Mouse (Mus musculus) neural tube, embryonic 11.5 days (tissue): ENCODE data around the gene Hoxc9. TPM values are rescaled to one million over a fixed set of nuclear protein-coding genes. Genes with fewer than 3 reads are reported as not detected.

ENCODE experiments used
- ATAC-seq: fragments of 200-750 bp; cut with Nextera tagmentation; 2 replicates; pipeline ENCODE4 v1.8.0; 2017; ENCODE audit warnings: moderate number of reproducible peaks, mild to moderate bottlenecking, moderate TSS enrichment, moderate library complexity; ENCODE audit not compliant: insufficient read depth, low FRiP score, low TSS enrichment
- DNase-seq: peaks from one replicate; pipeline ENCODE4 v3.0.0-alpha.2; 2015; ENCODE audit warnings: low spot score
- H3K27ac ChIP-seq: fragments of 300-500 bp; sonication (generic); 2 replicates; pipeline ENCODE4 v1.5.1; 2014; ENCODE audit warnings: low read depth, mild to moderate bottlenecking, low read length
- H3K27me3 ChIP-seq: fragments of 300-500 bp; sonication (generic); 2 replicates; pipeline ENCODE4 v1.6.1; 2014; ENCODE audit warnings: mild to moderate bottlenecking, low read length, mixed read lengths; ENCODE audit not compliant: control insufficient read depth, insufficient read depth
- H3K36me3 ChIP-seq: fragments of 300-500 bp; sonication (generic); 2 replicates; pipeline ENCODE4 v1.6.1; 2014; ENCODE audit warnings: mild to moderate bottlenecking, low read length, moderate library complexity, mixed read lengths; ENCODE audit not compliant: control insufficient read depth, insufficient read depth
- H3K4me1 ChIP-seq: fragments of 300-500 bp; sonication (generic); 2 replicates; pipeline ENCODE4 v1.6.1; 2014; ENCODE audit warnings: low read length, mixed read lengths; ENCODE audit not compliant: control insufficient read depth, insufficient read depth
- H3K4me2 ChIP-seq: fragments of 300-500 bp; sonication (generic); 2 replicates; pipeline ENCODE4 v1.6.1; 2014; ENCODE audit warnings: low read depth, mild to moderate bottlenecking, moderate library complexity
- H3K4me3 ChIP-seq: fragments of 300-500 bp; sonication (generic); 2 replicates; pipeline ENCODE4 v1.5.1; 2014; ENCODE audit warnings: low read depth, low read length
- H3K9ac ChIP-seq: fragments of 300-500 bp; sonication (generic); 2 replicates; pipeline ENCODE4 v1.6.1; 2014; ENCODE audit warnings: mild to moderate bottlenecking, low read length
- H3K9me3 ChIP-seq: fragments of 300-500 bp; sonication (generic); 2 replicates; pipeline ENCODE4 v1.6.1; 2016; ENCODE audit warnings: low read length; ENCODE audit not compliant: control insufficient read depth
- WGBS: fragments of 180-500 bp; shearing (Covaris S2); extraction: QIAGEN DNeasy Blood & Tissue Kit; methylation state at CpG from one replicate; pipeline ENCODE4 v1.1.7; 2014; 5-methylcytosine and 5-hydroxymethylcytosine counted together
- polyA plus RNA-seq: library from polyadenylated mRNA; unstranded; fragments of >200 nt; fragmentation: Nextera tagmentation; extraction: Ambion mirVana; gene quantifications from 2 replicates; pipeline ENCODE4 v1.2.1, GENCODE M21; 2014

Gene Hoxc9
- polyA plus RNA-seq, 1 experiment from 2014 or later: 36.1 TPM

DNA sequence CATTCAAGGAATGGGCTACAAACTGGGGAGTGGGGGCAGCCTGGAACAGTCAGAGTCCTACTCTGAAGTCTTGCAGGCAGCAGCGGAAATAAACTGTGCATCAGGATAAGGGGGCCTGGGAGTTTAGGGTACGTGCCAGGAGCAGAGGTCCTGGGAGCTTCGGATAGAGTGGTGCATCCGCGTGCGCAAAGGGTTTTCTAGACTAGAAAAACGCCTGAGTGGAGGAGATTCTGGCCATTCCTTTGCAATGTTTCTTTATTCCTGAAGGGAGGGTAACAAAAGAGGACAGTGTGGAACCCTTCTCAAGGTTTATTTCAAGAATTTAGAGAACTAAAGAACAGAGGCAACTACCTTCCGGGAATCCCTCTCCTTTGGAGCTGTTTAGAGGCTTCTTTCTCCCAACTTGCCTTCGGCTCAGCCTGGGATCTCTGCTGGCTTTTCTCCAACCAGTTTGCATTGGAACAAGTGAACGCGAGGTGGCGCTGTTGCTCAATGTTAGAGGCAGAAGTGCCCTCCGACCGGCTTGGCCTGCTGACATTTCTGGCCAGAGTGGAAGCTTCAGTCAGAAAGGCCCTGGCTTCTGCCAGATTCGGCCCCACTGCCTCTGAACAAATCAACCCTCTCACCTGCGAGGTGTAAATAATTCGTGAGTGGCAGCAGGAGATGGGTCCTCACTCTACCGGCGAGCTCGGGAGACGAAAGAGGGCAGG is 11.0 kb downstream of the Hoxc9 start:
- H3K27me3 ChIP-seq: peaks cover 39% of the 10 kb centered on the region
- H3K27ac ChIP-seq: peak overlapping the region; percentile 98
- H3K36me3 ChIP-seq: peaks cover 2% of the 10 kb centered on the region; the same call in 1 of the 2 replicates
- H3K4me2 ChIP-seq: peak overlapping the region; percentile 90
- H3K9ac ChIP-seq: peak overlapping the region; percentile 58
- WGBS: 2% methylated on average over 21 of the region's 21 CpGs
- DNase-seq (peak; percentile 94), ATAC-seq (peak; percentile 24; the same call in 1 of the 2 replicates)
- peak overlapping the region; percentile 95 for H3K4me3 ChIP-seq
- no peaks in the 10 kb centered on the region for H3K9me3 ChIP-seq
- peaks cover 30% of the 10 kb centered on the region for H3K4me1 ChIP-seq

- Histone ChIP-seq H3K9ac (peak overlapping the region; percentile 58), H3K27ac (peak overlapping the region; percentile 98), H3K36me3 (peaks cover 2% of the 10 kb centered on the region; the same call in 1 of the 2 replicates), H3K4me1 (peaks cover 30% of the 10 kb centered on the region), H3K9me3 (no peaks in the 10 kb centered on the region), H3K27me3 (peaks cover 39% of the 10 kb centered on the region), H3K4me3 (peak overlapping the region; percentile 95; the same call in 1 of the 2 replicates), H3K4me2 (peak overlapping the region; percentile 90)
- no peak for DNase-seq
- 13% methylated on average over 5 of the region's 5 CpGs for WGBS
- no peak for ATAC-seq
Observed at GRCm38 (mm10) chr15:102988078-102988477, 11.8 kb downstream of the Hoxc9 start.

DNA sequence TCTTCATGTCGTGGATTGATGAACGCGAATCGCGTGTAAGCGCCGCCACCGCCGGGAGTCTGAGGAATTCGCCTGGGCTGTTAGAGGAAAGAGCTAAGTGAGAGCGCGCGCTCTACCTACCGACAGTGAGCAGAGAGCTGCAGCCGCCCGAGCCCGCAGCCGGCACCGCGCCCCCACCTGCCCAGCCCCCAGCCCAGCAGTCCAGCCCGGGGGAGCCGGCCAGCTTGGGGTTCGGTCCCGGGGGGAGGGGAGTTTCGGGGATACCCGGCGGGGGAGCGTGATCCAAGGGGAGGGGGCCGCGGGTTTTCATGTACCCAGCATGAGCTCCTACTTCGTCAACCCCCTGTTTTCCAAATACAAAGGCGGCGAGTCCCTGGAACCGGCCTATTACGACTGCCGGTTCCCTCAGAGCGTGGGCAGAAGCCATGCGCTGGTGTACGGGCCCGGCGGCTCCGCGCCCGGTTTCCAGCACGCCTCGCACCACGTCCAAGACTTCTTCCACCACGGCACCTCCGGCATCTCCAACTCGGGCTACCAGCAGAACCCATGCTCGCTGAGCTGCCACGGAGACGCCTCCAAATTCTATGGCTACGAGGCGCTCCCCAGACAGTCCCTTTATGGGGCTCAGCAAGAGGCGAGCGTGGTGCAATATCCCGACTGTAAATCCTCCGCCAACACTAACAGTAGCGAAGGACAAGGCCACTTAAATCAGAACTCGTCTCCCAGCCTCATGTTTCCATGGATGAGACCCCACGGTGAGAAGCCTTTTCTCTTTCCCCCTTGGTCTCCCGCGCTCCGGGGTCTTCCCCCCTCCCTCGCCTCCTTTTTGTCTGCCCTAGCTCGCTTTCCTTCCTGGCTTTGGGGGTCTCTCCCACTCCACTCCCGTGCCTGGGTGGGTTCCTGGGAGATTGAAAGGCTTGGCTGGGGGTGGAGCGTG is 14.5 kb downstream of the Hoxc9 start, which contains the start of gene Hoxc8:
TSS of gene Hoxc8 (plus strand) at position 147 of the 937 bp plus-strand sequence.
- Histone ChIP-seq H3K36me3 (no peaks in the 10 kb centered on the region), H3K27me3 (peaks cover 38% of the 10 kb centered on the region), H3K27ac (peak within 1 kb of the TSS; percentile 97), H3K4me2 (peak within 1 kb of the TSS; percentile 90), H3K9me3 (no peaks in the 10 kb centered on the region), H3K4me1 (peaks cover 32% of the 10 kb centered on the region), H3K9ac (peak within 1 kb of the TSS; percentile 97), H3K4me3 (peak within 1 kb of the TSS; percentile 68)
- ATAC-seq: peak; percentile 28; the same call in 1 of the 2 replicates
- DNase-seq: peak; percentile 66
- under 1% methylated on average over 64 of the region's 69 CpGs for WGBS

- Histone ChIP-seq H3K27ac (peak overlapping the region; percentile 97), H3K9me3 (no peaks in the 10 kb centered on the region), H3K4me2 (peak overlapping the region; percentile 90), H3K4me3 (peak overlapping the region; percentile 68), H3K9ac (peak overlapping the region; percentile 97), H3K27me3 (peaks cover 37% of the 10 kb centered on the region), H3K4me1 (peaks cover 28% of the 10 kb centered on the region), H3K36me3 (no peaks in the 10 kb centered on the region)
- no peak for DNase-seq
- WGBS: 1% methylated on average over 7 of the region's 7 CpGs
- ATAC-seq: no peak
Observed at GRCm38 (mm10) chr15:102991782-102992181, 15.5 kb downstream of the Hoxc9 start.

- peaks cover 27% of the 10 kb centered on the region for H3K4me1 ChIP-seq
- WGBS: under 1% methylated on average over 11 of the region's 11 CpGs
- ATAC-seq: no peak
- DNase-seq: no peak
- peak overlapping the region; percentile 97 for H3K27ac ChIP-seq
- H3K4me2 ChIP-seq: peak overlapping the region; percentile 90
- H3K27me3 ChIP-seq: peaks cover 38% of the 10 kb centered on the region
- H3K9ac ChIP-seq: peak overlapping the region; percentile 97
- no peaks in the 10 kb centered on the region for H3K9me3 ChIP-seq
- peak overlapping the region; percentile 68 for H3K4me3 ChIP-seq
- H3K36me3 ChIP-seq: no peaks in the 10 kb centered on the region
Observed at GRCm38 (mm10) chr15:102992206-102992605, 16.0 kb downstream of the Hoxc9 start.

DNA sequence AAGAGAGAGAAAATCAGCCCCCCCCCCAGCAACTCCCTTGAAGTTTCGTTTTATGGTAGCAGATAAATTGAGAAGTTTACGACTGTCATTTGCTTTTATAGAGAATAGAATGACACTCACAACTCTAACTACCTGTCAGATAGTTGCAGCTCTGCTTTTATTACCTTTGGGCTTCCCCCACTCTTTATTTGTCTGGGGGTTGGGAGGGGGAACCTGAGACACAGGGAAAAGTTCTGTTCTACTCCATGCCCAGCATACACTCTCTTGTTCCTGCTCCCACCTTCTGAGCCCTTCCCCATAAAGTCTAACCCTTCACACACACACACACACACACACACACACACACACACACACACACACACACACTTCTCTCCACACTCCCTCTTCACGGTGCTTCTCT is 16.6 kb downstream of the Hoxc9 start:
- H3K4me2 ChIP-seq: peak overlapping the region; percentile 90
- H3K9ac ChIP-seq: peak overlapping the region; percentile 97
- ATAC-seq (no peak), DNase-seq (no peak)
- H3K4me3 ChIP-seq: peak overlapping the region; percentile 68
- no peaks in the 10 kb centered on the region for H3K36me3 ChIP-seq
- no peaks in the 10 kb centered on the region for H3K9me3 ChIP-seq
- peak overlapping the region; percentile 97 for H3K27ac ChIP-seq
- H3K27me3 ChIP-seq: peaks cover 38% of the 10 kb centered on the region
- 0% methylated on average over 3 of the region's 3 CpGs for WGBS
- H3K4me1 ChIP-seq: peaks cover 25% of the 10 kb centered on the region

DNA sequence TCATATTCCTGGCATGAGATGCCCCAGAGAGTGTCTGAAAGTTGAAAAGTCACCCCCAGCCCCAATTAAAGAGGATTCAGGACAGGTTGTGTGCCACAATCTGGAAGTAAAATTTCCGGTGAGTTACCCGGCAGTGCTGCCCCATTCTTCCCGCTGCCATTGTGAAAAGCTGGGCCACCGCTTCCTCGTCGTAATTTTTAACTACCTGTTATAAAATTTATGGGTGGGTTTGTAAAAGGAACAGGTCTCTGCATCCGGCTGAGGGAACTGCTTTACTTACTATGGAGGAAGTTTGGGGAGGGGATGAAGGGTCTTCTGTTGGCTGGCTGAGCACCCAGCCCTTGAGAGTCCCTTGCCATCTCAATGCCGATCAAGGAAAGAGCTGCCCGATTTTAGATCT is 20.3 kb downstream of the Hoxc9 start:
- ATAC-seq: no peak
- 3% methylated on average over 9 of the region's 9 CpGs for WGBS
- DNase-seq: no peak
- Histone ChIP-seq H3K4me1 (peaks cover 7% of the 10 kb centered on the region; the same call in 1 of the 2 replicates), H3K9me3 (no peaks in the 10 kb centered on the region), H3K27ac (peak overlapping the region; percentile 88), H3K4me2 (peak overlapping the region; percentile 99), H3K9ac (peak overlapping the region; percentile 95), H3K4me3 (peak overlapping the region; percentile 66), H3K27me3 (peaks cover 22% of the 10 kb centered on the region; the same call in 1 of the 2 replicates), H3K36me3 (no peaks in the 10 kb centered on the region)

GRCm38 (mm10) chr15:102997431-102997830 is 21.2 kb downstream of the Hoxc9 start:
- Histone ChIP-seq H3K27ac (peak overlapping the region; percentile 88), H3K4me2 (peak overlapping the region; percentile 99), H3K4me3 (peak overlapping the region; percentile 66)

More at GRCm38 (mm10) chr15:102997431-102997830, 21.2 kb downstream of the Hoxc9 start:
- H3K27me3 ChIP-seq: peaks cover 17% of the 10 kb centered on the region; the same call in 1 of the 2 replicates
- 0% methylated on average over 3 of the region's 3 CpGs for WGBS
- no peaks in the 10 kb centered on the region for H3K36me3 ChIP-seq
- peaks cover 13% of the 10 kb centered on the region; the same call in 1 of the 2 replicates for H3K4me1 ChIP-seq
- DNase-seq (no peak), ATAC-seq (no peak)
- H3K9ac ChIP-seq: peak overlapping the region; percentile 95
- no peaks in the 10 kb centered on the region for H3K9me3 ChIP-seq
